Mouse (Mus musculus) heart, postnatal 0 days (tissue): Measurements from ENCODE around the gene Caprin2.
A peak's percentile ranks its signal among the peaks of the same experiment; 100 is the strongest.

ENCODE experiments used
- CTCF ChIP-seq: IDR thresholded peaks from 2 replicates; pipeline ENCODE4 v1.5.1; 2016; ENCODE audit warnings: antibody characterized with exemption, control low read depth, low read depth
- EP300 ChIP-seq: IDR thresholded peaks from 2 replicates; pipeline ENCODE4 v1.6.1; 2016; ENCODE audit warnings: antibody characterized with exemption, low read depth

DNA sequence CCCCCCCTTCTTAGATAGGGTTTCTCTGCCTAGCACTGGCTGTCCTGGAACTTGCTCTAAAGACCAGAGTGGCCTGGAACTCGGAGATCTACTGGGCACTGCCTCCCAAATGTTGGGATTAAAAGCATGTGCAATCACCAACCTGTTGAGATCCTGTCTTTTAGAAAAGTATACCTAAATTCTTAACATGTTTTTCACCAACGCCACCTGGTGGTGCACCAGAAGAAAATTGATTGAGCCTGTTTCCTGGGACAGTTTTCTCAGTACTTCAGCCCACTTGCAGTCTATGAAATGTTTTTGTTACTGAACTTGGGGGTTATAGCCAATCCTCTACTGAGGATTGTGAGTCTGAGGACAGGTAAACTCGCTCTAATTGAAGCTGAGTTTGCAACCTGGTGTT is 20.8 kb upstream of the Caprin2 start:
- TF ChIP-seq CTCF (peak; percentile 52), EP300 (no peak)
